17 mouse cellular contexts compared by ENCODE assay signal in the genomic region with DNA sequence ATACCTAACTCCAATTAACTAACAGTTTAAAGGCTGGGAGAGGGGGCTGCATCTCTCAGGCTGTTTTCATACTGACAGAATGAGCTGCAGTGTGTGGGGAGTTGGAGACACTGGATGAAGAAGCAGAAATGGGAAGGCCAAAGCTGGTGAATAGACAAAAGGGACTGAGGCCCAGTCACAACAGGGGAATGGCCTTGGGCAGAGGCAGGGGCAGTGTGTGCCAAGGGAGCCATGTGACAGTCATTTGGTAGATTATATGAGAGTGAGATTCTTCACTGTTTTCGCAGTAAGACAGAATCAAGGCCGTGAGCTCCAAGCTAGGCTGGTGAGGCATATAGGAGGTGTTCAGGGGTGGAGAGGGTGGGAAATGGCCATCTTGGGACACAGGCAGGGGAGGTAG. TPM values are rescaled to one million over a fixed set of nuclear protein-coding genes. Genes with fewer than 3 reads are reported as not detected.
DNase-seq lines count a peak whose midpoint lies in the region.
"Had no signal": no experiment of that assay in that cellular context is flagged by ENCODE, and none has a peak within 500 bp of the region (broad histone marks: within the 10 kb centered on the region; RNA-seq: fewer than 3 reads in every experiment).

No protein-coding gene starts in this region.

- peak; percentile 38 for DNase-seq in cerebellum, adult 9-10 months
- no peak for DNase-seq in cerebellum, adult 8-10 months
- peak; percentile 42 for DNase-seq in left cerebral cortex, postnatal 4 days
- DNase-seq in left cerebral cortex, postnatal 36 days (ENCODE audit: low spot score in 2 of 2): no peak
- peak; percentile 86 for DNase-seq in adrenal gland, adult 2 months
- peak; percentile 73 for DNase-seq in brain, adult 2 months (ENCODE audit: low read depth, low spot score)
- DNase-seq in right cerebral cortex, postnatal 14 days: no peak
- DNase-seq: embryo, embryonic 11 days; gastrocnemius, postnatal 25 days; kidney, adult 11 months; layer of hippocampus, postnatal 36 days; lung, adult 18-20 months; lung, postnatal 10 days; retina, postnatal 1 day; right cerebral cortex, postnatal 4 days; thymus, adult 18-20 months; thymus, postnatal 4 days had no signal

- intact Hi-C loops in left cerebral cortex, postnatal 4 days (cut with DNase I): no loop called here
- intact Hi-C loops in left cerebral cortex, postnatal 36 days (cut with DNase I): no loop called here

RNA-seq across cellular contexts. Expression of a gene that starts 6.1 kb away (rescaled TPM):
- total RNA-seq in left cerebral cortex, postnatal 4 days (2021): 10 to 100 TPM; 35.9 to 38.8 TPM
- 10 to 100 TPM; 57.6 to 69.1 TPM for total RNA-seq in left cerebral cortex, postnatal 36 days (2021)
- total RNA-seq in adrenal gland, adult 2 months (2021): 100 to 1,000 TPM in 1 of 2 experiments, 10 to 100 TPM in 1; 51.2 to 190 TPM
- polyA plus RNA-seq in adrenal gland, adult 2 months (2012; rRNA removed): 244 and 584 TPM in 2 replicates

Comparison
In these comparisons a context has a peak if more than half of its experiments do, and no peak if none do; other contexts are left out.
1. DNase-seq: peak in cerebellum, adult 9-10 months (single experiment), left cerebral cortex, postnatal 4 days (single experiment), adrenal gland, adult 2 months (single experiment) and brain, adult 2 months (single experiment); none in cerebellum, adult 8-10 months (single experiment), left cerebral cortex, postnatal 36 days (0 of 2) and right cerebral cortex, postnatal 14 days (single experiment).